Mouse (Mus musculus) Muller cell, postnatal 12 days (primary cell): ENCODE measurements at regions not wholly inside any gene's neighbourhood (a gene's known extent, or its start where the extent isn't known, plus 50 kb on each side); places are given as distances from the start of the nearest gene placed in this dataset.
A peak's percentile ranks its signal among the peaks of the same experiment; 100 is the strongest.

Source experiments
- DNase-seq: peaks from one replicate; pipeline ENCODE4 v3.0.0-alpha.2; 2015; ENCODE audit errors: inconsistent ontology term

DNA sequence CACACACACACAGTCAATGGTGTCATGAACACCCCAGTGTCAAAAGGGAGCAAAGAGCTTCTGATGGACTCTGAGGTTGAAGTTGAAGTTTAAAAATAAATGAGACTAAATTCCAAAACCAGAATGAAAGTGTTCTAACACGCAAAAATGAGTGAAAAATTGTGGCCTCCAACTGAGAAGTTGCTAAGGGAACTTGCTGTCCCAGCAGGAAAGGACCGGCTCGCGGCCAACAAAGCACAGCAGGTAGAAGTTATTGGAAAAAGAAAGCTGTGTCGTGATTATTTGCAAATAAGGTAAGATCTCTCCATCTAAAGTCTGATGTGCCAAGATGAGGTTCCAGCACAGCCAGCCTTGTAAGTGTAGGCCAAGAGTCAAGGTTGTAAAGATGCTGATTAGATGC lies 169.7 kb downstream of the Nrp2 start:
- DNase-seq = no peak

DNA sequence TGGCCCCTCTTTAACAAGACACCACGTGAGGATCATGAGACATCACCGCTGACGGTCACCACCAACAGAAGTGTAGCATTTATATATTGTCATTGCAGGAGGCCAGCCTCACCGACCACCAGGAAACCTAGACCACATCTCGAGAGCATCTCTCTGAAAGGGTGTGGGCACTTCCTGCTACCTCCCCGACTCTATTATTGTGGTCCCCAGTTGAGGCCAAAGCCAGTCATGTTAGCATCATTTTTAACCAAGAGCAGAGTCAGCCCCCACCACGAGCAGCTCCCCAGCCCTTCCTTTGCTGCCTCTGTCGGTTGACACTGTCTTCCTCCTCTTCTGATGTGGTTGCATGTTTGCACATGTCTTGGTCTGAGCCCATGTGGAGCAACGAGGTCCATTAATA lies 172.5 kb downstream of the Nrp2 start:
- DNase-seq = no peak

- no peak for DNase-seq
Measured at GRCm38 (mm10) chr1:62876685-62877084, 173.6 kb downstream of the Nrp2 start.

- DNase-seq = peak; percentile 43
Measured at GRCm38 (mm10) chr1:62880882-62881291, 177.8 kb downstream of the Nrp2 start.

- no peak for DNase-seq
Measured at GRCm38 (mm10) chr1:62881477-62881876, 178.4 kb downstream of the Nrp2 start.

DNA sequence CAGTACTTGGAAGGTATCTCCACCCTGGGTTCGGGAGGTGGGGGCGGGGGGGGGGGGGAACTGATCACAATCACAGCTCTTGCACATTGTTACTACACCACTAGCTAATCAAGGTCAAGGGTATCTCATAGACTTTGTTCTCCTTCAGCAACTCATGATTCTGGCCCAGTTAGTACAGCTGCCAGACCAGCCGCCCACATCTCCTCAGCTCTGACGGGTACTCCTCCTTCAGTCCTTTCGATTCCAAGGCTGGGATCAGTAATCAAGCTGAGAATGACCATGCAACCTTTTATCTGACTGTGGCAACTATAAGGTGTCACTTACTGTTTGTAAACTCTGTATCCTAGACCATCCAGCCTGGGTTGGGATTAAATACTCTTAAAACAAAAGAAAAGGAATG lies 178.9 kb downstream of the Nrp2 start:
- DNase-seq = no peak

DNA sequence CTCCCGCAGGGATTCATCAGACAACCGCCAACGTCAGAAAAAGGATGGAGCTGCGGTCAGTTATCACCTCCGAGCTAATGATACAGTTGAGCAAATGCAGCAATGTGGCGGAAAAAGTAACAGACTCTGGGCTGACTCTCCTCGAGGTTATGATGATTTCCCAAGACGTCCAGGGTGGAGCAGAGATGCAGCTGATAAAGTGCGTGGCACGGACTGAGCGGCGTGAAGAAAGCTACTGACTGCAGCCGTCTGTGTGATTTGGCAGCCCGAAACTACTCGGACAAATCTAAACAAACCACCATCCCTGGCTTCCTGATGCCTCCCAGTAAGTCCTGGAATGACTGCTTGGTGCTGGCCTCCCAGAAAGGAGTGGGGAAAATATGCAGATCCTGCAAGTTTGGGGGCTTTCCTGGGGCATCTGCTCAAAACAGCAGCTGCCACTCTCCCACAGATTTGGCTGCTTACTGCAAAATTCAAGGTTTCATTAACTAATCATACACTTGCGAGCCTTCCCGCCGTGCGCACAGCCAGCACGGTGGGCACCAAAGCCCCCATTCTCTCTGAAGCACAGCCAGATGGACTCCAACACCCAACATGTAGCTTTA lies 181.9 kb downstream of the Nrp2 start:
- no peak for DNase-seq

DNA sequence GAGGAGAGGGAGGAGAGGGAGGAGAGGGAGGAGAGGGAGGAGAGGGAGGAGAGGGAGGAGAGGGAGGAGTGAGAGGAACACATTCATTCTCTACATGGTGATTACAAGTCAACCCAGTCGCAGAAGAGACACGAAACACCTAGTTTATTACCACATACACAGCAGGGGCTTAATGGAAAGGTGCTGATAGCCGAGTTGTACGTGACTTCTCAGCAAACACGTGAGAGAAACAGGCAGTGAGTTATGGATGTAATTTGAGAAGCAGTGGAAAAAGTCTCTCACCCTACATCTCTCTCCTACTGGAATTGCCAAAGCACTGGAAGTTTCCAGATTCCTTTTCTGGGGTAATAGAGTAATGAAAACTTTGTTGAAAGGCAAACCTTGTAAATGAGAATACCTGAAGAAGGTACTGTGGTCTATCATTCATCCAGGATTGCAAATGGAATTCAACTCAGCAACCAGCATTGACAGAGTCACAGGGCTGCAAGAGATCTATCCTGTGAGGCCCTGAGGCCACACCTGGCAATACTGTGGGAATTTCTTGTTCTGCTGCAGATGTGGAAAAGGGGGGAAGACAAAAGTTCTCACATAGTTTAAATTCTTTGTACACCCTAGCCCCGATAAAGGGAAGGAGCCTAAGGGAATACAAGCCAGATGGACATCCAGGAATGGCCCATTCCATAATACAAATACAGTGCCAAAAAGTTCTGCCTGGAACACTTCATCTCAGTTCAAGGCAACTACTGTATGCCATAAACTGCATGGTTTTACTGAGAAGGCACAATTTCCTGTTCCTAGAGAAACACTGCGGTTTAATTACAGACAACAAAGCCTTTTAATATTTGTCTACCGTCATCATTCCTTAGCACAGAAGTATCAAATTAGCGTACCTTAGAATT lies 184.7 kb downstream of the Nrp2 start:
- DNase-seq = peak; percentile 34

GRCm38 (mm10) chr1:62901375-62901774 lies 198.3 kb downstream of the Nrp2 start:
- DNase-seq = peak; percentile 94

DNA sequence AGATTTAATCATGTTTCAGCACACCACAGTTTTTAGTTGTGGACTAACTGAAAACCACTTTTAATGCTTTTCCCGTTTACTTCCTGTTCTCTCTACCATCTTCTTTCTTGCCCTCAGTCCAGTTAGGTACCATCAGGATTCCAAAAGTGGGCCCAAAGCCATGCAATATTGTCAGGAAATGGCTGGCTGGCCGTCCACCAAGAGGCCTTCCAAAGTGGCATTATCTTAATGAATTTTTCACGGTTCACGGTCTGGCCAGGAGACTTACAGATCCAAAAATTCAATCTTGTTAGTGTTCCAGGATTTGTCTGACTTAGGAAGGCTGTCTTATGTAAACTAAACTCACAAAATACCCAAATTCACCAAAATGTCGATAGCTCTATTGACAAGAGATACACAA lies 198.8 kb downstream of the Nrp2 start:
- peak; percentile 83 for DNase-seq

DNA sequence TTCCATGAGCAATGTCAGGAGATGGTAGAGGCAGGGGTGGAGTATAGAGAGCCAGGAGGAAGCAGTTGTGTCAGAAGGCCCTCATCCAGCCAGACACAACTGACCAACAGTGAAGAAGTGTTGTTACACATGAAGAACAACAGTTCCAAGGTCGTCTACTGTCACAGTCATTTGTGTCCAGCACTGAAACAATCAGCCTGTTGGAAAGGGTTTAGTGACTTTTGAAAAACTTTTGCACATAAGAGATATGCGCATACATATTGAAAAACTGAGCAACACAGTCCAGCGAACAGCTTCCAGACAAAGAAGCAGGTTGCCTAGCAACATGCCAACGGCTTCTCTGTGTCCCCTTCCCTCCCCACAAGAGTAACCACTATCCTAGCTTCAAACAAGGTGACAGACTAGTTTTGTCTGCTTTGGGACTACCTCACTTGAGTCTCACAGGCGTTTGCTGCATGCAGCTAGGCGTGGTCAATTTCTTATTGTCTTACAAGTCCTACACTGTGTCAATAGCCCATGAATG lies 199.9 kb downstream of the Nrp2 start:
- DNase-seq = no peak

DNA sequence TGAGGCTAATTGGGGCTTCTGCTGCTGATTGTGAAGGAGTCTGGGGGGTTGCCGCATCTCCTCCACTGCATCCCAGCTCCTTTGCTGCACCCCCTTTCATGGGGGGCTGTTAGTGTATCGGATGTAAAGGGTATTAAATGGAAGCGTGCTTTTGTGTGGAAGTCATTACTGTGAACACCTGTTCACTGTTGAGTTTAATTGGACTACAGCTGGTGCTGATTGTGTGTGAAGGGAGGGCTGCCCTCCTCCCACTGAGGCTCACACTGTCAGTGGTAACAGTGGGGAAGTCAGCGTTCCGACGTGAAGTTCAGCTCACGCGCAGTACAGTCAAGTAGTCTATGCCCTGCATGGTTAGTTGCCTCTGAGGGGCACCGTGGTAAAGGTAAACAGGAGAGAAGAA lies 202.7 kb downstream of the Nrp2 start:
- no peak for DNase-seq

DNA sequence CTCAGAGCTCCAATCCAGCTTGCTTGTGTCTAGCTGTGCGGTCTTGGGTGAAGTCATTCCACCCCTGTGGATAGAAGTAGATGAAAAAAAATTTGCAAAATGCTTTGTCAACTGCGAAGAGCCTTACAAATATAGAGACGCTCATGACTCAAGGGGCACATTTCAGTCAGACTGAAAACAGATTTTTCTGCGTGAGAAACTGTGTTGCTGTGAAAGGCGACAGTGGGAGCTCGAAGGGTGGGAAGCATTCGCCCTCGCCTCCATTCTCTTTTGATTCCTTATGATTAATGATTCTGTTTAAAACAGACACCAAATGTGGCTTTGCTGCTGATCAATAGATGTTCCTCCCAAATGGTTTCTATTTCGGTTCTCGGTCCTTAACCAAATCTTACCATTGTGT lies 204.2 kb downstream of the Nrp2 start:
- no peak for DNase-seq
